Mouse (Mus musculus) CH12.LX (cell line): ENCODE results near the gene Anapc16. TPM values are rescaled to one million over a fixed set of nuclear protein-coding genes. Genes with fewer than 3 reads are reported as not detected.

Experiments used
- DNase-seq: peaks from one replicate; pipeline ENCODE4 v3.0.0-alpha.2; 2013; ENCODE audit errors: extremely low read depth
- H3K27ac ChIP-seq: 2 replicates; pipeline ENCODE4 v1.5.1; 2012; ENCODE audit warnings: low read depth, mild to moderate bottlenecking, control low read depth, moderate library complexity; ENCODE audit not compliant: insufficient read depth
- H3K27me3 ChIP-seq: replicated peaks from 2 replicates; pipeline ENCODE3; 2012; ENCODE audit warnings: inconsistent platforms
- H3K36me3 ChIP-seq, 2 experiments: replicated peaks in 1 of 2; 2 replicates each; pipeline versions ENCODE3 to v1.6.1; 2012; ENCODE audit warnings: inconsistent platforms in 1 of 2, low read length in 1 of 2, mild to moderate bottlenecking in 1 of 2, mixed read lengths in 1 of 2, moderate library complexity in 1 of 2; ENCODE audit not compliant: control insufficient read depth in 1 of 2, insufficient read depth in 1 of 2
- H3K4me1 ChIP-seq, 2 experiments: 2 replicates each; pipeline ENCODE4 v1.6.1; 2012; ENCODE audit warnings: inconsistent platforms in 1 of 2, moderate library complexity in 1 of 2; ENCODE audit not compliant: insufficient read depth in 2 of 2, control insufficient read depth in 1 of 2
- H3K4me2 ChIP-seq: 2 replicates; pipeline ENCODE4 v1.6.1; 2012; ENCODE audit warnings: low read depth, mild to moderate bottlenecking, control low read depth; ENCODE audit not compliant: poor library complexity, insufficient read depth, severe bottlenecking
- H3K4me3 ChIP-seq, 3 experiments: fragments of 150-350 bp in 1 of 3; sonication (generic) in 1 of 3; replicated peaks in 1 of 3; 2 replicates each; pipeline versions ENCODE3 to v1.5.1; 2011 to 2012; ENCODE audit warnings: low read depth in 2 of 3, low read length in 2 of 3, mild to moderate bottlenecking in 2 of 3, moderate library complexity in 2 of 3, control low read depth in 1 of 3, improper control_type of control experiment in 1 of 3, inconsistent platforms in 1 of 3, mixed read lengths in 1 of 3; ENCODE audit not compliant: poor library complexity in 1 of 3
- H3K79me2 ChIP-seq: replicated peaks from 2 replicates; pipeline ENCODE4 v1.6.1; 2012; ENCODE audit warnings: mild to moderate bottlenecking, moderate library complexity; ENCODE audit not compliant: control insufficient read depth, poor library complexity, insufficient read depth, severe bottlenecking; ENCODE audit errors: extremely low read depth
- H3K9ac ChIP-seq: 2 replicates; pipeline ENCODE4 v1.6.1; 2012; ENCODE audit warnings: low read depth, mild to moderate bottlenecking, control low read depth, moderate library complexity; ENCODE audit not compliant: insufficient read depth
- H3K9me3 ChIP-seq: replicated peaks from 2 replicates; pipeline ENCODE3; 2012; ENCODE audit warnings: low read length, inconsistent platforms, mixed read lengths
- BHLHE40 ChIP-seq: IDR thresholded peaks from 2 replicates; pipeline ENCODE4 v1.6.1; 2011; ENCODE audit warnings: mild to moderate bottlenecking, low read depth, low read length, improper control_type of control experiment
- CHD1 ChIP-seq: IDR thresholded peaks from 2 replicates; pipeline ENCODE4 v1.6.1; 2012; ENCODE audit warnings: low read depth, low read length, improper control_type of control experiment, inconsistent platforms
- CHD2 ChIP-seq: IDR thresholded peaks from 2 replicates; pipeline ENCODE4 v1.6.1; 2011; ENCODE audit warnings: low read length, improper control_type of control experiment
- E2F4 ChIP-seq: IDR thresholded peaks from 2 replicates; pipeline ENCODE4 v1.6.1; 2011; ENCODE audit warnings: low read depth, low read length, improper control_type of control experiment; ENCODE audit not compliant: insufficient replicate concordance
- ELF1 ChIP-seq: IDR thresholded peaks from 2 replicates; pipeline ENCODE4 v1.6.1; 2014; ENCODE audit warnings: low read depth, mild to moderate bottlenecking, inconsistent platforms, low read length, improper control_type of control experiment
- EP300 ChIP-seq: IDR thresholded peaks from 2 replicates; pipeline ENCODE4 v1.6.1; 2011; ENCODE audit warnings: low read length, improper control_type of control experiment
- ETS1 ChIP-seq: conservative IDR thresholded peaks from 2 replicates; pipeline ENCODE4 v1.6.1; 2012; ENCODE audit warnings: low read depth, mild to moderate bottlenecking, inconsistent platforms, low read length, improper control_type of control experiment, moderate library complexity
- GABPA ChIP-seq: IDR thresholded peaks from 2 replicates; pipeline ENCODE4 v1.6.1; 2012; ENCODE audit warnings: low read depth, low read length, improper control_type of control experiment, inconsistent platforms; ENCODE audit not compliant: insufficient replicate concordance
- JUN ChIP-seq: IDR thresholded peaks from 2 replicates; pipeline ENCODE4 v1.6.1; 2011; ENCODE audit warnings: low read depth, mild to moderate bottlenecking, low read length, improper control_type of control experiment, moderate library complexity; ENCODE audit not compliant: insufficient read depth
- JUND ChIP-seq: conservative IDR thresholded peaks from 2 replicates; pipeline ENCODE4 v1.6.1; 2011; ENCODE audit warnings: low read depth, low read length, improper control_type of control experiment
- MAFK ChIP-seq: IDR thresholded peaks from 2 replicates; pipeline ENCODE4 v1.6.1; 2011; ENCODE audit warnings: low read length, improper control_type of control experiment; ENCODE audit not compliant: insufficient replicate concordance
- MAX ChIP-seq: IDR thresholded peaks from 2 replicates; pipeline ENCODE4 v1.6.1; 2011; ENCODE audit warnings: low read length, improper control_type of control experiment
- MXI1 ChIP-seq: IDR thresholded peaks from 2 replicates; pipeline ENCODE4 v1.6.1; 2011; ENCODE audit warnings: mild to moderate bottlenecking, low read depth, low read length, improper control_type of control experiment
- MYC ChIP-seq: IDR thresholded peaks from 2 replicates; pipeline ENCODE4 v1.6.1; 2011; ENCODE audit warnings: low read depth, mild to moderate bottlenecking, improper control_type of control experiment, low read length
- NELFE ChIP-seq: IDR thresholded peaks from 2 replicates; pipeline ENCODE4 v1.6.1; 2011; ENCODE audit warnings: low read depth, low read length, improper control_type of control experiment
- PAX5 ChIP-seq: IDR thresholded peaks from 2 replicates; pipeline ENCODE4 v1.6.1; 2012; ENCODE audit warnings: low read length, inconsistent platforms, mixed read lengths
- POLR2A ChIP-seq: IDR thresholded peaks from 2 replicates; pipeline ENCODE4 v1.6.1; 2011; ENCODE audit warnings: low read depth, mild to moderate bottlenecking, improper control_type of control experiment, low read length
- RAD21 ChIP-seq: IDR thresholded peaks from 2 replicates; pipeline ENCODE4 v1.6.1; 2011; ENCODE audit warnings: low read depth, mild to moderate bottlenecking, low read length, improper control_type of control experiment, moderate library complexity
- SMC3 ChIP-seq: IDR thresholded peaks from 2 replicates; pipeline ENCODE4 v1.6.1; 2011; ENCODE audit warnings: low read depth, low read length, improper control_type of control experiment
- TBP ChIP-seq: conservative IDR thresholded peaks from 2 replicates; pipeline ENCODE4 v1.6.1; 2011; ENCODE audit warnings: low read depth, low read length, improper control_type of control experiment
- TCF12 ChIP-seq: IDR thresholded peaks from 2 replicates; pipeline ENCODE4 v1.6.1; 2014; ENCODE audit warnings: low read depth, mild to moderate bottlenecking, inconsistent platforms, low read length, improper control_type of control experiment
- UBTF ChIP-seq: IDR thresholded peaks from 2 replicates; pipeline ENCODE4 v1.6.1; 2012; ENCODE audit warnings: low read depth, mild to moderate bottlenecking, inconsistent platforms, low read length, improper control_type of control experiment, moderate library complexity
- USF1 ChIP-seq: IDR thresholded peaks from 2 replicates; pipeline ENCODE4 v1.6.1; 2014; ENCODE audit warnings: low read depth, mild to moderate bottlenecking, inconsistent platforms, low read length, improper control_type of control experiment
- USF2 ChIP-seq: conservative IDR thresholded peaks from 2 replicates; pipeline ENCODE4 v1.6.1; 2011; ENCODE audit warnings: low read depth, low read length, improper control_type of control experiment
- ZC3H11A ChIP-seq: IDR thresholded peaks from 2 replicates; pipeline ENCODE4 v1.6.1; 2012; ENCODE audit warnings: low read depth, mild to moderate bottlenecking, inconsistent platforms, low read length, improper control_type of control experiment
- ZKSCAN1 ChIP-seq: IDR thresholded peaks from 2 replicates; pipeline ENCODE4 v1.6.1; 2012; ENCODE audit warnings: low read depth, inconsistent platforms, low read length, improper control_type of control experiment, borderline replicate concordance
- ZMIZ1 ChIP-seq: IDR thresholded peaks from 2 replicates; pipeline ENCODE4 v1.6.1; 2012; ENCODE audit warnings: low read depth, mild to moderate bottlenecking, inconsistent platforms, low read length, improper control_type of control experiment
- ZNF384 ChIP-seq: IDR thresholded peaks from 2 replicates; pipeline ENCODE4 v1.6.1; 2012; ENCODE audit warnings: low read depth, low read length, improper control_type of control experiment, inconsistent platforms
- dilution Hi-C: fragments of 300-500 bp; cut with MboI; formaldehyde crosslinking; loops from 2 replicates; pipeline ENCODE4 v1.14.3; 2020; ENCODE audit warnings: low sequenced_read_pairs; ENCODE audit not compliant: extremely low pct_unique_long_range_greater_than_20kb, extremely low pct_ligation_motif_present
- in situ Hi-C: fragments of 300-500 bp; cut with MboI; formaldehyde crosslinking; loops from 3 replicates; pipeline ENCODE4 v1.14.3; 2019; ENCODE audit warnings: low sequenced_read_pairs, low pct_ligation_motif_present, low pct_unique_long_range_greater_than_20kb, mixed read lengths
- polyA plus RNA-seq: library from polyadenylated mRNA; unstranded; fragments of >175 nt; gene quantifications from 2 replicates; pipeline ENCODE4 v1.2.1, GENCODE M21; 2012; ENCODE audit warnings: low read depth; ENCODE audit not compliant: insufficient read length
- total RNA-seq, 2 experiments: library from RNA; depleted of rRNA; stranded (reverse); fragments of 300-350 nt in 1 of 2; fragments of >200 nt in 1 of 2; gene quantifications; 2 replicates each; pipeline ENCODE4 v1.2.3; 2012 to 2014

Gene Anapc16
- total and polyA plus RNA-seq, 3 experiments = 43.9 to 67.6 (median 64.9) TPM

- peaks cover 4 to 21% of the 10 kb centered on the region in 2 experiments for H3K4me1 ChIP-seq
- H3K36me3 ChIP-seq = no peaks in the 10 kb centered on the region
- TF ChIP-seq ZMIZ1 (no peak), MXI1 (no peak), NELFE (no peak), MYC (no peak), MAX (no peak), RAD21 (no peak), MAFK (no peak), USF1 (no peak), TCF12 (no peak), BHLHE40 (no peak), JUND (no peak), E2F4 (no peak), CHD2 (no peak), ETS1 (no peak), ZNF384 (no peak), POLR2A (no peak)
- TF ChIP-seq, all 38 proteins: peak for 0
- H3K27ac ChIP-seq = no peak overlapping the region
- H3K9ac ChIP-seq = no peak overlapping the region
- peaks cover 3% of the 10 kb centered on the region for H3K9me3 ChIP-seq
- no peak overlapping the region for H3K4me2 ChIP-seq
- in situ Hi-C loops (no loop called here), dilution Hi-C loops (no loop called here)
- no peaks in the 10 kb centered on the region for H3K27me3 ChIP-seq
- no peak for DNase-seq
- no peak overlapping the region for H3K4me3 ChIP-seq
- no peaks in the 10 kb centered on the region for H3K79me2 ChIP-seq
These were observed 37.1 kb downstream of the Anapc16 start for GRCm38 (mm10) chr10:59965788-59966187.

GRCm38 (mm10) chr10:59965362-59965695 is 37.6 kb downstream of the Anapc16 start:
- in situ Hi-C loops = no loop called here
- Histone ChIP-seq H3K9ac (no peak overlapping the region), H3K36me3 (no peaks in the 10 kb centered on the region), H3K27me3 (no peaks in the 10 kb centered on the region), H3K4me1 (peaks cover 4 to 21% of the 10 kb centered on the region in 2 experiments), H3K4me3 (no peak overlapping the region), H3K27ac (no peak overlapping the region)
- no peak for DNase-seq
- TF ChIP-seq CHD2 (no peak), SMC3 (no peak), PAX5 (no peak), ZKSCAN1 (no peak), JUN (no peak), JUND (no peak), USF2 (no peak), GABPA (no peak), ELF1 (no peak), TBP (no peak), ZC3H11A (no peak), ZNF384 (no peak), MYC (no peak), MAFK (no peak), CHD1 (no peak), EP300 (no peak), TCF12 (no peak), UBTF (no peak), POLR2A (no peak)
- TF ChIP-seq, all 38 proteins: peak for 0
- Histone ChIP-seq H3K79me2 (no peaks in the 10 kb centered on the region), H3K4me2 (no peak overlapping the region), H3K9me3 (peaks cover 3% of the 10 kb centered on the region)
- dilution Hi-C loops = no loop called here
